Mouse (Mus musculus) cortical plate, adult 2 months (tissue): ENCODE measurements around the gene Gm2916. TPM values are rescaled to one million over a fixed set of nuclear protein-coding genes. Genes with fewer than 3 reads are reported as not detected.
"Not testable (repeated sequence)": the region's sequence is repeated elsewhere in the genome, so short reads cannot be mapped to it uniquely, and the experiment has no call there.

Experiments used
- H3K27ac ChIP-seq: fragments of 200-500 bp; 2 replicates; pipeline ENCODE4 v1.5.1; 2012; ENCODE audit warnings: low read length, control low read depth, inconsistent platforms; ENCODE audit not compliant: insufficient read depth
- H3K4me1 ChIP-seq: fragments of 200-500 bp; 2 replicates; pipeline ENCODE4 v1.6.1; 2011; ENCODE audit warnings: low read length; ENCODE audit not compliant: control insufficient read depth, insufficient read depth
- H3K4me3 ChIP-seq: fragments of 200-500 bp; 2 replicates; pipeline ENCODE4 v1.5.1; 2011; ENCODE audit warnings: mild to moderate bottlenecking, low read length, control low read depth; ENCODE audit not compliant: insufficient read depth
- polyA plus RNA-seq: library from polyadenylated mRNA; depleted of rRNA; stranded (reverse); fragments of >200 nt; gene quantifications from 2 replicates; pipeline ENCODE4 v1.2.3, GENCODE M21; 2012; rRNA removed

Gm2916 gene
- 0.15 TPM in 1 of 2 replicates, not detected in the other for polyA plus RNA-seq

GRCm38 (mm10) chr14:3883872-3884271 lies at the start of gene Gm2916:
TSS of gene Gm2916 (plus strand) at chr14:3884172.
- H3K4me3 ChIP-seq, H3K27ac ChIP-seq, H3K4me1 ChIP-seq: not testable (repeated sequence)

- not testable (repeated sequence) for H3K27ac ChIP-seq, H3K4me1 ChIP-seq, H3K4me3 ChIP-seq
These were observed 38.0 kb upstream of the Gm2916 start, which contains the start of gene Gm3033 for GRCm38 (mm10) chr14:3845945-3846344. TSS of gene Gm3033 (plus strand) at chr14:3846245.

GRCm38 (mm10) chr14:3931456-3931855 lies 47.5 kb downstream of the Gm2916 start, which contains the start of gene Gm3029:
TSS of gene Gm3029 (plus strand) at chr14:3931756.
- H3K27ac ChIP-seq, H3K4me3 ChIP-seq, H3K4me1 ChIP-seq: not testable (repeated sequence)

GRCm38 (mm10) chr14:3963247-3963646 lies 79.3 kb downstream of the Gm2916 start, which contains the start of gene Gm3095:
TSS of gene Gm3095 (plus strand) at chr14:3963547.
- not testable (repeated sequence) for H3K4me3 ChIP-seq, H3K27ac ChIP-seq, H3K4me1 ChIP-seq

Other genes starting within 250 kb of the Gm2916 start
- not detected in 2 replicates for gene Gm3012, start 249.7 kb upstream of the Gm2916 start, polyA plus RNA-seq
- gene Gm3020, start 232.1 kb upstream of the Gm2916 start, polyA plus RNA-seq, result 1.2 and 1.3 TPM in 2 replicates
- not detected in 2 replicates for gene Gm3043, start 195.4 kb upstream of the Gm2916 start, polyA plus RNA-seq
- 1.5 TPM in 2 replicates for gene Gm3002, start 74.1 kb upstream of the Gm2916 start, polyA plus RNA-seq
- 0.15 TPM in 1 of 2 replicates, not detected in the other for gene Gm3033, start 37.9 kb upstream of the Gm2916 start, polyA plus RNA-seq
- not detected in 2 replicates for gene Gm3029, start 47.6 kb downstream of the Gm2916 start, polyA plus RNA-seq
- gene Gm3095, start 79.4 kb downstream of the Gm2916 start, polyA plus RNA-seq, result 0.35 and 0.66 TPM in 2 replicates
- not detected in 2 replicates for gene Gm3099, start 114.2 kb downstream of the Gm2916 start, polyA plus RNA-seq
- 0.17 and 0.25 TPM in 2 replicates for gene Gm5796, start 139.8 kb downstream of the Gm2916 start, polyA plus RNA-seq
- not detected in 2 replicates for gene Gm3115, start 199.9 kb downstream of the Gm2916 start, polyA plus RNA-seq
- 0.90 and 1.1 TPM in 2 replicates for gene Gm8108, start 226.4 kb downstream of the Gm2916 start, polyA plus RNA-seq